Mouse (Mus musculus) frontal cortex, postnatal 36 days (tissue): ENCODE measurements around the gene Gm27021.
"Not testable (repeated sequence)": the region's sequence is repeated elsewhere in the genome, so short reads cannot be mapped to it uniquely, and the experiment has no call there.

ENCODE experiments used
- DNase-seq, 2 experiments: peaks; one replicate each; pipeline ENCODE4 v3.0.0; 2022; ENCODE audit warnings: low spot score in 2 of 2

Gm27021 gene

GRCm38 (mm10) chr8:120686051-120686450 is 18.2 kb upstream of the Gm27021 start:
- DNase-seq, result no peak

- DNase-seq, result no peak
Observed at GRCm38 (mm10) chr8:120685591-120685990, 17.7 kb upstream of the Gm27021 start.

GRCm38 (mm10) chr8:120685097-120685496 is 17.2 kb upstream of the Gm27021 start:
- no peak for DNase-seq

GRCm38 (mm10) chr8:120684082-120684481 is 16.2 kb upstream of the Gm27021 start:
- no peak for DNase-seq

- peak in 1 of 2 experiments; percentile 47 for DNase-seq
Observed at GRCm38 (mm10) chr8:120683602-120684001, 15.7 kb upstream of the Gm27021 start.

- DNase-seq, result no peak
Observed at GRCm38 (mm10) chr8:120681113-120681512, 13.2 kb upstream of the Gm27021 start.

GRCm38 (mm10) chr8:120680405-120680804 is 12.5 kb upstream of the Gm27021 start:
- not testable (repeated sequence) for DNase-seq

GRCm38 (mm10) chr8:120679629-120680387 is 11.9 kb upstream of the Gm27021 start:
- DNase-seq, result no peak

GRCm38 (mm10) chr8:120678447-120678846 is 10.6 kb upstream of the Gm27021 start:
- DNase-seq, result peak; percentile 83 to 87

GRCm38 (mm10) chr8:120675718-120676117 is 7.8 kb upstream of the Gm27021 start:
- no peak for DNase-seq

GRCm38 (mm10) chr8:120673298-120673697 is 5.4 kb upstream of the Gm27021 start:
- DNase-seq, result peak in 1 of 2 experiments; percentile 33

GRCm38 (mm10) chr8:120672626-120673229 is 4.8 kb upstream of the Gm27021 start:
- DNase-seq, result no peak

- DNase-seq, result no peak
Observed at GRCm38 (mm10) chr8:120671775-120672174, 3.9 kb upstream of the Gm27021 start.

GRCm38 (mm10) chr8:120668374-120668905 is 561 bp upstream of the Gm27021 start, which contains the start of gene Emc8:
Gene Emc8 (minus strand): TSS chr8:120668573.
- no peak for DNase-seq

- DNase-seq, result no peak
Observed at GRCm38 (mm10) chr8:120666807-120667470, 940 bp downstream of the Gm27021 start.

GRCm38 (mm10) chr8:120665726-120666455 is 2.0 kb downstream of the Gm27021 start:
- no peak for DNase-seq

GRCm38 (mm10) chr8:120664566-120664965 is 3.3 kb downstream of the Gm27021 start:
- DNase-seq, result no peak

- no peak for DNase-seq
Observed at GRCm38 (mm10) chr8:120657415-120657814, 10.5 kb downstream of the Gm27021 start.

GRCm38 (mm10) chr8:120656322-120657052 is 11.4 kb downstream of the Gm27021 start:
- no peak for DNase-seq

GRCm38 (mm10) chr8:120647532-120647931 is 20.3 kb downstream of the Gm27021 start, which contains the start of gene 1190005I06Rik:
Gene 1190005I06Rik (minus strand): TSS chr8:120647632.
- no peak for DNase-seq

- peak; percentile 66 to 70 for DNase-seq
Observed at GRCm38 (mm10) chr8:120644663-120645062, 23.2 kb downstream of the Gm27021 start.
